23 mouse cellular contexts compared by ENCODE assay signal in the genomic region with DNA sequence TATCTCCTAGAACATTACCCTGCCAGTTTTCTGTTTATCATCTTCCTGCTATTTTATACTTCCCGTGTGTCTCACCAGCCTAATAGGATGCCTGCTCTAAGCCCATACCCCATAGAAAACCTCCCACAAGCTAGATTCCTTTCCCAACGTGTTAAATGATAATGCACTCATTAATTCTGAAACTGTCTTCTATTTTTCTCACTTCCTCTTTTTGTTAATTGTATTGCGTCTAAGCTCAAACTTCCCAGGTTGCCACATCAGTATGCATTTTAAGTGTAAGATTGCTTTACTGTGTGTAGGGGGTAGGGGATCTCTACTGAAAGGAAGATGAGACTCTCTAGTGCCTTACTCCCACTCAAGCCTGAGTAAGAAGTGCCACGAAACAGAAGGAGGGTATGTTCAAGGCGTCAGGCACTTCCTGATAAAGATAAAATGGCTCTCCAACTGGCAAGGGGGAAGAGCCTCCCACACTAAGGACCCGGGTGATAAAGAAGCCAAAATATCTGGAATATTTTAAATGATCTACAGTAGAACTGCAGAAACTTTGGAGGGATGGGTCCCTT.
A peak's percentile ranks its signal among the peaks of the same experiment; 100 is the strongest.
DNase-seq lines count a peak whose midpoint lies in the region; ATAC-seq and TF ChIP-seq lines count a peak whose summit lies in the region.
"Had no signal": no experiment of that assay in that cellular context is flagged by ENCODE, and none has a peak within 500 bp of the region (broad histone marks: within the 10 kb centered on the region; RNA-seq: fewer than 3 reads in every experiment).

No protein-coding gene starts in this region.

- DNase-seq in left cerebral cortex, adult 9 months (ENCODE audit: low spot score in 2 of 2): peak; percentile 11 to 25
- DNase-seq in left cerebral cortex, adult 2 months (ENCODE audit: extremely low spot score in 1 of 2, low spot score in 2 of 2): no peak
- DNase-seq in A20 (ENCODE audit: low read depth, low spot score) (peak; percentile 1), MEL (ENCODE audit: low read depth, low spot score) (peak; percentile 6)
- DNase-seq in cerebellum, adult 9-11 months: no peak
- DNase-seq in spleen, postnatal 4 days (ENCODE audit: low spot score in 2 of 2): no peak
- DNase-seq: adrenal gland, postnatal 25 days; cerebellum, adult 11 months; cerebellum, postnatal 10 days; gastrocnemius, postnatal 14 days; heart, adult 2 months; heart, postnatal 14 days; left cerebral cortex, postnatal 4 days; lung, adult 18-20 months; lung, postnatal 10 days; thymus, postnatal 25 days had no signal

- TF ChIP-seq CTCF in left cerebral cortex, adult 2 months (IDR thresholded peaks at IDR 0.05): no peak
- no peak for TF ChIP-seq CTCF in MEL (IDR thresholded peaks at IDR 0.05 in 2 of 3, conservative IDR thresholded peaks at IDR 0.05 in 1 of 3; ENCODE audit: control insufficient read depth in 1 of 3, insufficient read depth in 1 of 3, low read depth in 2 of 3, low read length in 3 of 3, poor library complexity in 1 of 3, severe bottlenecking in 1 of 3)

- H3K4me1 ChIP-seq in MEL (ENCODE audit: control insufficient read depth in 1 of 2, insufficient read depth in 2 of 2, low read length in 2 of 2): no peaks in the 10 kb centered on the region
- H3K4me1 ChIP-seq: hindbrain, embryonic 12.5 days; limb, embryonic 15.5 days; midbrain, embryonic 12.5 days had no signal

- H3K36me3 ChIP-seq in MEL (ENCODE audit: control insufficient read depth in 1 of 2, insufficient read depth in 2 of 2, low read length in 2 of 2): no peaks in the 10 kb centered on the region
- H3K36me3 ChIP-seq: forebrain, embryonic 10.5 days; heart, embryonic 13.5 days; hindbrain, embryonic 12.5 days; limb, embryonic 15.5 days; midbrain, embryonic 12.5 days had no signal

- H3K9me3 ChIP-seq in MEL (replicated peaks; ENCODE audit: insufficient read depth, low read length): no peaks in the 10 kb centered on the region
- H3K9me3 ChIP-seq: hindbrain, embryonic 12.5 days; limb, embryonic 15.5 days; midbrain, embryonic 12.5 days had no signal

- TF ChIP-seq RAD21 in MEL (IDR thresholded peaks at IDR 0.05; ENCODE audit: low read depth, low read length): no peak

- no peak overlapping the region for H3K9ac ChIP-seq in MEL (ENCODE audit: control insufficient read depth, low read depth, low read length, poor library complexity, severe bottlenecking)
- H3K9ac ChIP-seq: heart, embryonic 13.5 days; hindbrain, embryonic 12.5 days; limb, embryonic 15.5 days; midbrain, embryonic 12.5 days had no signal

- no peak overlapping the region for H3K4me3 ChIP-seq in left cerebral cortex, adult 2 months
- H3K4me3 ChIP-seq in MEL (ENCODE audit: control insufficient read depth in 1 of 2, insufficient read depth in 1 of 2, low read depth in 2 of 2, low read length in 2 of 2): no peak overlapping the region
- H3K4me3 ChIP-seq: forebrain, embryonic 10.5 days; heart, adult 2 months; heart, embryonic 13.5 days; hindbrain, embryonic 12.5 days; limb, embryonic 15.5 days; midbrain, embryonic 12.5 days had no signal

- H3K79me2 ChIP-seq in MEL (ENCODE audit: control insufficient read depth, insufficient read depth, low read length, poor library complexity): no peaks in the 10 kb centered on the region

- intact Hi-C loops in left cerebral cortex, adult 2 months (cut with DNase I): no loop called here

- peak; percentile 32; a peak in 2 of 4 replicates for ATAC-seq in hematopoietic stem cell, adult 5-6 weeks (replicated peaks in 1 of 2; ENCODE audit: insufficient read depth in 1 of 2, low FRiP score in 2 of 2, low TSS enrichment in 1 of 2, low read depth in 1 of 2, poor library complexity in 2 of 2, severe bottlenecking in 2 of 2)
- ATAC-seq: intestine, postnatal 0 days had no signal

- no peaks in the 10 kb centered on the region for H3K27me3 ChIP-seq in MEL (ENCODE audit: control insufficient read depth in 1 of 2, insufficient read depth in 2 of 2, low read length in 2 of 2)
- H3K27me3 ChIP-seq: heart, embryonic 13.5 days; hindbrain, embryonic 12.5 days; limb, embryonic 15.5 days; midbrain, embryonic 12.5 days had no signal

- H3K27ac ChIP-seq in left cerebral cortex, adult 2 months: no peak overlapping the region
- H3K27ac ChIP-seq in MEL (ENCODE audit: control insufficient read depth, low read depth, low read length): no peak overlapping the region
- H3K27ac ChIP-seq: forebrain, embryonic 10.5 days; heart, adult 2 months; heart, embryonic 13.5 days; hindbrain, embryonic 12.5 days; limb, embryonic 15.5 days; midbrain, embryonic 12.5 days had no signal

- no peak for TF ChIP-seq EP300 in MEL (IDR thresholded peaks at IDR 0.05; ENCODE audit: low read depth in 1 of 2, low read length in 2 of 2)

- TF ChIP-seq POLR2A in MEL (IDR thresholded peaks at IDR 0.05; ENCODE audit: control insufficient read depth in 1 of 2, insufficient read depth in 1 of 2, low read depth in 1 of 2, low read length in 2 of 2, poor library complexity in 1 of 2): no peak

TF ChIP-seq in MEL, 35 proteins besides CTCF, POLR2A, EP300 and RAD21:
- TF ChIP-seq TCF12 (IDR thresholded peaks at IDR 0.05; ENCODE audit: low read depth, low read length): no peak
- TF ChIP-seq MEF2A (IDR thresholded peaks at IDR 0.05; ENCODE audit: extremely low read depth, insufficient replicate concordance, low read depth, low read length, poor library complexity, severe bottlenecking): no peak
- no peak for TF ChIP-seq ZMIZ1 (IDR thresholded peaks at IDR 0.05; ENCODE audit: low read depth, low read length)
- TF ChIP-seq TAL1 (IDR thresholded peaks at IDR 0.05; ENCODE audit: low read length): no peak
- no peak for TF ChIP-seq MAZ (IDR thresholded peaks at IDR 0.05; ENCODE audit: low read depth, low read length)
- no peak for TF ChIP-seq MYC (IDR thresholded peaks at IDR 0.05; ENCODE audit: low read depth, low read length)
- TF ChIP-seq NRF1 (IDR thresholded peaks at IDR 0.05; ENCODE audit: insufficient read depth, low read depth, low read length, poor library complexity, severe bottlenecking): no peak
- no peak for TF ChIP-seq ETS1 (IDR thresholded peaks at IDR 0.05; ENCODE audit: low read depth, low read length)
- TF ChIP-seq POLR2AphosphoS2 (IDR thresholded peaks at IDR 0.05; ENCODE audit: low read length): no peak
- TF ChIP-seq MYB (IDR thresholded peaks at IDR 0.05; ENCODE audit: low read depth, low read length): no peak
- TF ChIP-seq ZC3H11A (IDR thresholded peaks at IDR 0.05; ENCODE audit: low read depth, low read length): no peak
- TF ChIP-seq MXI1 (IDR thresholded peaks at IDR 0.05; ENCODE audit: low read depth, low read length): no peak
- no peak for TF ChIP-seq CHD2 (IDR thresholded peaks at IDR 0.05; ENCODE audit: low read length)

Comparison
In these comparisons a context has a peak if more than half of its experiments do, and no peak if none do; other contexts are left out.
1. DNase-seq: peak in left cerebral cortex, adult 9 months (2 of 2), A20 (single experiment) and MEL (single experiment); none in left cerebral cortex, adult 2 months (0 of 2), cerebellum, adult 9-11 months (single experiment) and spleen, postnatal 4 days (0 of 2).